Mouse (Mus musculus) limb, embryonic 12.5 days (tissue): Measurements from ENCODE around the gene Metrnl. TPM values are rescaled to one million over a fixed set of nuclear protein-coding genes. Genes with fewer than 3 reads are reported as not detected.

Source experiments
- ATAC-seq: fragments of 200-750 bp; cut with Nextera tagmentation; 2 replicates; pipeline ENCODE4 v1.8.0; 2017; ENCODE audit warnings: low read depth, moderate TSS enrichment; ENCODE audit not compliant: insufficient number of reproducible peaks, insufficient read depth, low FRiP score, low TSS enrichment
- H3K27ac ChIP-seq: fragments of 300-500 bp; sonication (generic); 2 replicates; pipeline ENCODE4 v1.5.1; 2016; ENCODE audit warnings: mild to moderate bottlenecking, moderate library complexity
- H3K27me3 ChIP-seq: fragments of 300-500 bp; sonication (generic); 2 replicates; pipeline ENCODE4 v1.6.1; 2016; ENCODE audit warnings: mild to moderate bottlenecking, moderate library complexity
- H3K36me3 ChIP-seq: fragments of 300-500 bp; sonication (generic); 2 replicates; pipeline ENCODE4 v1.6.1; 2016; ENCODE audit warnings: mild to moderate bottlenecking, moderate library complexity
- H3K4me1 ChIP-seq: fragments of 300-500 bp; sonication (generic); replicated peaks from 2 replicates; pipeline ENCODE4 v1.6.1; 2016
- H3K4me2 ChIP-seq: fragments of 300-500 bp; sonication (generic); 2 replicates; pipeline ENCODE4 v1.6.1; 2016; ENCODE audit warnings: mild to moderate bottlenecking, moderate library complexity
- H3K4me3 ChIP-seq: fragments of 300-500 bp; sonication (generic); replicated peaks from 2 replicates; pipeline ENCODE4 v1.5.1; 2016; ENCODE audit warnings: mild to moderate bottlenecking
- H3K9ac ChIP-seq: fragments of 300-500 bp; sonication (generic); replicated peaks from 2 replicates; pipeline ENCODE4 v1.6.1; 2016; ENCODE audit warnings: mild to moderate bottlenecking, moderate library complexity
- H3K9me3 ChIP-seq: fragments of 300-500 bp; sonication (generic); 2 replicates; pipeline ENCODE4 v1.6.1; 2016; ENCODE audit warnings: mild to moderate bottlenecking, moderate library complexity
- WGBS: fragments of 180-500 bp; shearing (Covaris S2); methylation state at CpG from one replicate; pipeline ENCODE4 v1.1.7; 2016; 5-methylcytosine and 5-hydroxymethylcytosine counted together
- polyA plus RNA-seq: library from polyadenylated mRNA; unstranded; fragments of >200 nt; fragmentation: Nextera tagmentation; extraction: Ambion mirVana; gene quantifications from 2 replicates; pipeline ENCODE4 v1.2.1, GENCODE M21; 2016

Metrnl gene
- polyA plus RNA-seq, 1 experiment from 2014 or later, result 7.5 TPM

DNA sequence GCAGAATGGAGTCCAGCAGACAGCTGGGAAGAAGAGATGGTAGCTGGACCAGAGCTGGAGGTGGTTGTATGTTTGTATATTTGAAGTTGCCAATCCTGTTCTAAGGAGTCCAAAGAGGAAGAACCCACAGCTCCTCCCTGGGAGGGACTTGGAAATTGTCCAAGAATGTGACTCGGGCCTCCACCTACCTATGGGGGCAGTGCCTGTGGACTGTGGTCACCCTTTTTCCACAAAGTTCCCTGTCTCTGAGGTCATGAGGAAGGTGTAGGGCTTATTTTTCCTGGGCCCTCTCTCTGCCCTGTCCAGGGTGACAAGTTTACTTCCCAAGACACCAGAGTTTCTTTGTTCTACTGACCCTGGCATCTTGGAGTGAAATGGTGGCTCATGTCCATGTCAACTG, 39.6 kb downstream of the Metrnl start:
- H3K27ac ChIP-seq, result no peak overlapping the region
- no peaks in the 10 kb centered on the region for H3K9me3 ChIP-seq
- no peak overlapping the region for H3K4me3 ChIP-seq
- ATAC-seq, result no peak
- H3K9ac ChIP-seq, result no peak overlapping the region
- no peaks in the 10 kb centered on the region for H3K27me3 ChIP-seq
- no peaks in the 10 kb centered on the region for H3K36me3 ChIP-seq
- no peak overlapping the region for H3K4me2 ChIP-seq
- WGBS, result 56% methylated on average over 1 of the region's 1 CpGs
- H3K4me1 ChIP-seq, result peaks cover 17% of the 10 kb centered on the region

DNA sequence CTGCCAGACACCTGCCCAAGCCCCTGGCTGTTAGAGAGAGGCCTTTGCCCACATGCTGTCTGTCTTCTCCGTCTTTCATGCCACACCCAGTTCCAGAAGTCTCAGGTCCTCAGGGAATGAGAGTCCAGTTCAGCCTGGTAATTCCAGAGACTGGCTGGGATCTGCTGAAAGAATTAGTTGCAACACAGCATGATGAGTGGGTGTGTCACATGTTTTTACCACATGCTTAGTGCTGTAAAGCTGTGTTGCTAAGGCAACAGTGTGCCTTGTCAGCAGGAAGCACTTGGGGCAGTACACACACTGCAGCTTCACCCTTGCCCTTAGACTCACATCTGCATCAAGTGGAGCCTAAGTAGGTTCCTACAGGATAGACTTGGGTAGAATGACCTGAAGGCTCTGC, 40.1 kb downstream of the Metrnl start:
- no peak for ATAC-seq
- Histone ChIP-seq H3K27me3 (no peaks in the 10 kb centered on the region), H3K4me1 (peaks cover 17% of the 10 kb centered on the region), H3K9ac (no peak overlapping the region), H3K4me2 (no peak overlapping the region), H3K4me3 (no peak overlapping the region), H3K27ac (no peak overlapping the region), H3K36me3 (no peaks in the 10 kb centered on the region), H3K9me3 (no peaks in the 10 kb centered on the region)
- 53% methylated on average over 1 of the region's 1 CpGs for WGBS

DNA sequence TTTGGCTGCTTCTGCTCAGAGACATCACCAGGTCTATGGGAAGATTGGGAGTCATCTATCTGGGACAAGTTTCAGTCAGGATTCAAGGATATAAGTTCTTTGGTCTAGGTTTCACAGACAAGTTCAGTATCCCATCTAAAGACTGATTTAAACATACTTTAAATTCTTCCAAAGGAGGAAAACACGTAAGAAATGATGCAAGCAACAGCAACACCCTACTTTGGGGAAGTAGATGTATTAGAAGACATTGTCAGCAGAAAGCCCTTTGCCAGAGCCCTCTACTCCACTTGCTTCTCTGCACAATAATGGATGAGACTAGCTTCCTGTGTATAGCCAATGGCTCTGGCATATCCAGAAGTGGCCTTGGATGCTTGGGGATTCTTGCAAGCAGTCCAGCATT, 41.8 kb downstream of the Metrnl start:
- Histone ChIP-seq H3K36me3 (no peaks in the 10 kb centered on the region), H3K4me1 (peaks cover 17% of the 10 kb centered on the region), H3K4me3 (no peak overlapping the region), H3K27me3 (no peaks in the 10 kb centered on the region), H3K9ac (no peak overlapping the region), H3K9me3 (no peaks in the 10 kb centered on the region), H3K4me2 (no peak overlapping the region), H3K27ac (no peak overlapping the region)
- WGBS, result 75% methylated on average over 1 of the region's 1 CpGs
- ATAC-seq, result no peak

GRCm38 (mm10) chr11:121743915-121744628, 42.7 kb downstream of the Metrnl start:
- H3K9me3 ChIP-seq, result no peaks in the 10 kb centered on the region
- no peak overlapping the region for H3K4me2 ChIP-seq
- peaks cover 10% of the 10 kb centered on the region for H3K4me1 ChIP-seq
- no peak overlapping the region for H3K27ac ChIP-seq
- no peaks in the 10 kb centered on the region for H3K27me3 ChIP-seq
- no peak overlapping the region for H3K4me3 ChIP-seq
- no peak for ATAC-seq
- no peak overlapping the region for H3K9ac ChIP-seq
- H3K36me3 ChIP-seq, result no peaks in the 10 kb centered on the region

DNA sequence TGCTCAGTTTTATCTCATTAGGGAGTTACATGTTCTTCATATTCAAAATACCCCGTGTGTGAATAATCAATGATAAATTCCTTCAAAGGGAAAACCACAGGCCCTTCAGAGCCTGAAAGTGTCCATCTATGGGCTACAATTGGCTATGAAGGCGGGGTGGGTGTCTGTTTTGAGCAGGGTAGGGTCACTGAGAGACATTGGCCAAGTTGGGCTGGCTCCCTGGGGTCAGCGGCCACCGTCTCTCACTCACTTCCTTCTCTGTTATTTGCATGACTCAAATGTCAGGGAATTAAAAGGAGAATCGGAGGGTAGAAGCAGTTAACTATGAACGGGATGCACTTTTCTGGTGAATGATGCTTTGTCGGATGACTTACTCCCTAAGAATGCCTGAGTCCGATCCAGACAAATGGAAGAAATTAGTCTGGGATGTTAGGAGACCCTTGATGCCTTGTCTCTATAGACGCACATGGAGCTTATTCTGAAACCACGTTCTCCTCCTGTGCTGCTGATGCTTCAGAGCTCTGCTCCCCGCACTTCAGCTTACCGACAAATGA, 45.7 kb downstream of the Metrnl start:
- Histone ChIP-seq H3K4me3 (no peak overlapping the region), H3K4me1 (no peaks in the 10 kb centered on the region), H3K27ac (no peak overlapping the region), H3K36me3 (no peaks in the 10 kb centered on the region), H3K9ac (no peak overlapping the region), H3K4me2 (no peak overlapping the region), H3K27me3 (no peaks in the 10 kb centered on the region), H3K9me3 (no peaks in the 10 kb centered on the region)
- ATAC-seq, result no peak
- 78% methylated on average over 12 of the region's 12 CpGs for WGBS

- H3K4me1 ChIP-seq, result no peaks in the 10 kb centered on the region
- no peaks in the 10 kb centered on the region for H3K27me3 ChIP-seq
- no peak overlapping the region for H3K9ac ChIP-seq
- H3K36me3 ChIP-seq, result no peaks in the 10 kb centered on the region
- no peak for ATAC-seq
- no peaks in the 10 kb centered on the region for H3K9me3 ChIP-seq
- 88% methylated on average over 5 of the region's 5 CpGs for WGBS
- H3K4me3 ChIP-seq, result no peak overlapping the region
- no peak overlapping the region for H3K27ac ChIP-seq
- no peak overlapping the region for H3K4me2 ChIP-seq
These were observed 46.8 kb downstream of the Metrnl start for GRCm38 (mm10) chr11:121748003-121748684.

Other genes with a start within 250 kb of the Metrnl start
- 48.9 and 50.7 TPM in 2 replicates for gene Tbcd, start 249.6 kb upstream of the Metrnl start, polyA plus RNA-seq
- 1.4 and 1.6 TPM in 2 replicates for gene Zfp750, start 182.2 kb upstream of the Metrnl start, polyA plus RNA-seq
- 8.2 and 10.3 TPM in 2 replicates for gene B3gntl1, start 28.4 kb upstream of the Metrnl start, polyA plus RNA-seq
- gene Ptchd3, start 128.7 kb downstream of the Metrnl start, polyA plus RNA-seq, result not detected in 2 replicates